Mouse (Mus musculus) liver, adult 2 months (tissue): ENCODE data around the gene Hdgfl1. TPM values are rescaled to one million over a fixed set of nuclear protein-coding genes. Genes with fewer than 3 reads are reported as not detected.

Experiments
- DNase-seq: peaks from one replicate; pipeline ENCODE4 v3.0.0-alpha.2; 2011; ENCODE audit warnings: low read depth, low spot score; ENCODE audit errors: extremely low read depth
- H3K27ac ChIP-seq: fragments of 200-500 bp; replicated peaks from 2 replicates; pipeline ENCODE4 v1.5.1; 2012; ENCODE audit warnings: low read depth, mild to moderate bottlenecking, control low read depth, inconsistent platforms, low read length; ENCODE audit not compliant: insufficient read depth
- H3K27me3 ChIP-seq: fragments of 200-500 bp; 2 replicates; pipeline ENCODE4 v1.6.1; 2012; ENCODE audit warnings: mild to moderate bottlenecking, moderate library complexity, low read length, inconsistent platforms; ENCODE audit not compliant: control insufficient read depth, insufficient read depth
- H3K36me3 ChIP-seq: fragments of 200-500 bp; 2 replicates; pipeline ENCODE4 v1.6.1; 2012; ENCODE audit warnings: low read length, inconsistent platforms; ENCODE audit not compliant: control insufficient read depth, insufficient read depth
- H3K4me1 ChIP-seq: fragments of 200-500 bp; 2 replicates; pipeline ENCODE4 v1.6.1; 2011; ENCODE audit warnings: low read length; ENCODE audit not compliant: control insufficient read depth, insufficient read depth
- H3K4me3 ChIP-seq: fragments of 200-500 bp; 2 replicates; pipeline ENCODE4 v1.5.1; 2011; ENCODE audit warnings: low read depth, mild to moderate bottlenecking, control low read depth, low read length, moderate library complexity; ENCODE audit not compliant: insufficient read depth
- H3K79me2 ChIP-seq: fragments of 200-500 bp; 2 replicates; pipeline ENCODE4 v1.6.1; 2012; ENCODE audit warnings: inconsistent platforms, mild to moderate bottlenecking, low read length, moderate library complexity; ENCODE audit not compliant: control insufficient read depth, insufficient read depth
- H3K9ac ChIP-seq: fragments of 200-500 bp; 2 replicates; pipeline ENCODE4 v1.6.1; 2012; ENCODE audit warnings: low read depth, mild to moderate bottlenecking, control low read depth, inconsistent platforms, low read length
- CTCF ChIP-seq: fragments of 200-500 bp; IDR thresholded peaks from 2 replicates; pipeline ENCODE4 v1.5.1; 2011; ENCODE audit warnings: low read depth, low read length, control low read depth
- POLR2A ChIP-seq: fragments of 200-500 bp; IDR thresholded peaks from 2 replicates; pipeline ENCODE4 v1.6.1; 2011; ENCODE audit warnings: low read length, control low read depth; ENCODE audit not compliant: insufficient read depth; ENCODE audit errors: extremely low read depth
- WGBS: fragments of 180-500 bp; shearing (Covaris S2); methylation state at CpG from one replicate; pipeline ENCODE4 v1.1.7; 2018; 5-methylcytosine and 5-hydroxymethylcytosine counted together
- polyA plus RNA-seq: library from polyadenylated mRNA; depleted of rRNA; stranded (reverse); fragments of >200 nt; gene quantifications from 2 replicates; pipeline ENCODE4 v1.2.3, GENCODE M21; 2012
- total RNA-seq: library from RNA; depleted of rRNA; stranded (reverse); fragments of >200 nt; gene quantifications from 2 replicates; pipeline ENCODE4 v1.2.3, GENCODE M21; 2014

The Hdgfl1 gene
- total and polyA plus RNA-seq, 2 experiments: not detected

- Histone ChIP-seq H3K4me3 (no peak overlapping the region), H3K36me3 (no peaks in the 10 kb centered on the region), H3K79me2 (no peaks in the 10 kb centered on the region), H3K27ac (no peak overlapping the region), H3K27me3 (no peaks in the 10 kb centered on the region), H3K4me1 (no peaks in the 10 kb centered on the region), H3K9ac (no peak overlapping the region)
- no peak for DNase-seq
- TF ChIP-seq CTCF: no peak
- no peak for TF ChIP-seq POLR2A
- WGBS: 95% methylated on average over 2 of the region's 2 CpGs
These were observed 24.1 kb downstream of the Hdgfl1 start for GRCm38 (mm10) chr13:26745760-26746457.

DNA sequence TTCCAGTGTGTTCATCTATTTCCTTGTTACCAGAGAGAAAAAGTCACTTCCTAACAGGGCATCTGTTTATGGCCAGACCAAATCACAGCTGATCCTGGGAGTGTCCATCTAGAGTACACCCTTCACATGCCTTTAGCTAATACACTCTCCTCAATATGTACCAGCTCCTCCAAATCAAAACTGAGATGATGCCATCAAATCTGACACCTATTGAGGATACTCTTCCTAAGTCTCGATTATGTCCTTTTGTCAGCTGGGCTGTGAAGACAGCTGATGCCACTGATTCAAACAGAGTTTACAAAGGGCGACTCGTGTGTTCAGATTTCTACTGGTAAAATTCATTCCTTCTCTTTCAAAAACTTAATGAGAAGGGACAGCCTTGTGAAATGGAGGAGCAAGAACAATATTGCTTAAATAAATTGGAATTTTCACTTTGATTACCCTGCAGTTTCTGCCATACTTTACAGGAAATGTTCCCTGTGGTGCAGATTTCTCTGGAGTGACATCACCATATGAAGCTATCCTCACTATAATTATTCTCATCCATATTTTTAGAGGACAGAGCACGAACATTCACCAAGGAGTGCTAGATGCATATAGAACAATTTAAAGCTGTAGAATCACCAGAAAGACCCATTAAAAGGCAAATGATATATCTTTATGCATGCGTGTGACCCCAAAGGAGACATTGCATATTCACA, 24.8 kb downstream of the Hdgfl1 start:
- H3K4me1 ChIP-seq: no peaks in the 10 kb centered on the region
- H3K9ac ChIP-seq: no peak overlapping the region
- H3K79me2 ChIP-seq: no peaks in the 10 kb centered on the region
- no peak for DNase-seq
- no peaks in the 10 kb centered on the region for H3K27me3 ChIP-seq
- no peak overlapping the region for H3K27ac ChIP-seq
- TF ChIP-seq CTCF (no peak), POLR2A (no peak)
- no peak overlapping the region for H3K4me3 ChIP-seq
- no peaks in the 10 kb centered on the region for H3K36me3 ChIP-seq
- 81% methylated on average over 5 of the region's 5 CpGs for WGBS

DNA sequence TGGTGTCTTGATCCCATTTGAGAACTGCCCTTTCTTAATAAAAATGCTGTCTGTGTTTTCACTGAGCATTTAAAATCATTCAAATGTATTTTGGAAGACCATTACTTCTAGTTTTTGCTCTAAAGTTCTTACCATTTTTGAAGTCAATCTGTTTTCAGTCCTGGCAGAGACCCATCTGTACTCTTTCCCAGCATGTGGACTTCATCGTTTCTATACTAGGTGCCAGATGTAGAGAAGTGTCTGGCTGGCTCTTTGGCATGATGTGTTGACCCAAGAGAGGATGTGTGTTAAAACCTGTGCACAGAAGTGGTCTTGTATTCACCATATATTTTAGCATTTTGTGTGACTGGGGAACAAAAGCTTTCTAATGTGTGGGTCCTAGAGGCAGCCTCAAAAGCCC, 25.9 kb downstream of the Hdgfl1 start:
- H3K79me2 ChIP-seq: no peaks in the 10 kb centered on the region
- no peak for DNase-seq
- 71% methylated on average over 1 of the region's 1 CpGs for WGBS

GRCm38 (mm10) chr13:26734981-26735380, 35.0 kb downstream of the Hdgfl1 start:
- no peaks in the 10 kb centered on the region for H3K36me3 ChIP-seq
- no peak overlapping the region for H3K4me3 ChIP-seq
- H3K4me1 ChIP-seq: no peaks in the 10 kb centered on the region
- no peaks in the 10 kb centered on the region for H3K79me2 ChIP-seq
- TF ChIP-seq POLR2A: no peak
- TF ChIP-seq CTCF: no peak
- H3K27me3 ChIP-seq: no peaks in the 10 kb centered on the region
- 66% methylated on average over 1 of the region's 1 CpGs for WGBS
- no peak overlapping the region for H3K27ac ChIP-seq
- no peak for DNase-seq
- no peak overlapping the region for H3K9ac ChIP-seq

More for the DNA sequence above, 25.9 kb downstream of the Hdgfl1 start:
- Histone ChIP-seq H3K4me3 (no peak overlapping the region), H3K9ac (no peak overlapping the region), H3K36me3 (no peaks in the 10 kb centered on the region), H3K27me3 (no peaks in the 10 kb centered on the region), H3K4me1 (no peaks in the 10 kb centered on the region), H3K27ac (no peak overlapping the region)
- no peak for TF ChIP-seq POLR2A
- no peak for TF ChIP-seq CTCF

- 86% methylated on average over 1 of the region's 1 CpGs for WGBS
- H3K27me3 ChIP-seq: no peaks in the 10 kb centered on the region
- no peak overlapping the region for H3K9ac ChIP-seq
- no peak for TF ChIP-seq CTCF
- no peak for TF ChIP-seq POLR2A
- no peaks in the 10 kb centered on the region for H3K36me3 ChIP-seq
- no peak overlapping the region for H3K4me3 ChIP-seq
- DNase-seq: no peak
- H3K27ac ChIP-seq: no peak overlapping the region
- no peaks in the 10 kb centered on the region for H3K4me1 ChIP-seq
- no peaks in the 10 kb centered on the region for H3K79me2 ChIP-seq
These were observed 45.7 kb downstream of the Hdgfl1 start for GRCm38 (mm10) chr13:26724250-26724649.

DNA sequence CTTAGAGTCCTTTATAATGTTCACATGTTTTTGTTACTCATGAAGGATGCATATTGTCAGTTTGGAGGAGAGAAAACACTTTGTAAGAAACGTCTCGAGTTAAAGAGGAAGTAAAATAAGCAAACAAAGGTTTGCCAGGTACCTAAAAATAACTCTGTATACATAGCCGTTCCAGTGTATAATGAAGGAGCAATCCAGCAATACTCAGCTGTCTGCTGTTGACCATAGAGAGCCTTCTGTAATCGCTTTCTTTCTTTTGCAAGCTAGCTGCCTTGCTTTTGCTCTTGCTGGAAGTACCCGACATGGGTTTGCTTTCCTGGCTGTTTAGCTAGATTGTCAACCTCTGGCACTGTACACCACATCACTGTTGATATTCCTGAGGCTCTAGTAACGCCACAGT, 48.6 kb downstream of the Hdgfl1 start:
- Histone ChIP-seq H3K36me3 (no peaks in the 10 kb centered on the region), H3K27me3 (no peaks in the 10 kb centered on the region), H3K4me3 (no peak overlapping the region), H3K79me2 (no peaks in the 10 kb centered on the region), H3K4me1 (no peaks in the 10 kb centered on the region), H3K27ac (no peak overlapping the region), H3K9ac (no peak overlapping the region)
- no peak for DNase-seq
- WGBS: 28% methylated on average over 6 of the region's 6 CpGs
- TF ChIP-seq POLR2A (no peak), CTCF (no peak)
